Mouse (Mus musculus): ENCODE data around the gene Nhlh1. TPM values are rescaled to one million over a fixed set of nuclear protein-coding genes. Genes with fewer than 3 reads are reported as not detected.

The Nhlh1 gene
- polyA plus RNA-seq, 1 experiment from 2014 or later, result not detected

- Histone ChIP-seq H3K27ac (ENCODE audit: low read length) (no peak overlapping the region), H3K9ac (replicated peaks; ENCODE audit: low read length) (no peak overlapping the region), H3K27me3 (ENCODE audit: insufficient read depth, low read length) (no peaks in the 10 kb centered on the region), H3K36me3 (ENCODE audit: insufficient read depth, low read length) (no peaks in the 10 kb centered on the region), H3K4me2 (replicated peaks; ENCODE audit: low read depth, low read length) (no peak overlapping the region), H3K9me3 (ENCODE audit: low read length) (no peaks in the 10 kb centered on the region), H3K4me3 (ENCODE audit: low read length) (no peak overlapping the region), H3K4me1 (ENCODE audit: insufficient read depth, low read length) (peaks cover 58% of the 10 kb centered on the region)
- 82% methylated on average over 9 of the region's 9 CpGs for WGBS
- ATAC-seq (ENCODE audit: low FRiP score, low TSS enrichment), result no peak
Observed at GRCm38 (mm10) chr1:172018336-172019311, 38.7 kb downstream of the Nhlh1 start.

- Histone ChIP-seq H3K4me2 (replicated peaks; ENCODE audit: low read depth, low read length) (no peak overlapping the region), H3K4me3 (ENCODE audit: low read length) (no peak overlapping the region), H3K27me3 (ENCODE audit: insufficient read depth, low read length) (no peaks in the 10 kb centered on the region), H3K9ac (replicated peaks; ENCODE audit: low read length) (no peak overlapping the region), H3K9me3 (ENCODE audit: low read length) (no peaks in the 10 kb centered on the region), H3K27ac (ENCODE audit: low read length) (0 out of 2 replicates have a peak overlapping the region, but pooled peaks have one; percentile 14), H3K4me1 (ENCODE audit: insufficient read depth, low read length) (peaks cover 57% of the 10 kb centered on the region), H3K36me3 (ENCODE audit: insufficient read depth, low read length) (0 out of 2 replicates have a peak, but pooled peaks cover 6% of the 10 kb centered on the region)
- WGBS, result 83% methylated on average over 6 of the region's 6 CpGs
- no peak for ATAC-seq (ENCODE audit: low FRiP score, low TSS enrichment)
Observed at GRCm38 (mm10) chr1:172017517-172018070, 39.8 kb downstream of the Nhlh1 start.

GRCm38 (mm10) chr1:172016660-172017516 is 40.5 kb downstream of the Nhlh1 start:
- H3K9ac ChIP-seq (replicated peaks; ENCODE audit: low read length), result peak overlapping the region; percentile 29; the same call in 1 of the 2 replicates
- peak overlapping the region; percentile 10; the same call in 1 of the 2 replicates for H3K4me2 ChIP-seq (replicated peaks; ENCODE audit: low read depth, low read length)
- H3K4me1 ChIP-seq (ENCODE audit: insufficient read depth, low read length), result peaks cover 53% of the 10 kb centered on the region
- H3K4me3 ChIP-seq (ENCODE audit: low read length), result no peak overlapping the region
- WGBS, result 32% methylated on average over 6 of the region's 6 CpGs
- peak overlapping the region; percentile 56 for H3K27ac ChIP-seq (ENCODE audit: low read length)
- H3K27me3 ChIP-seq (ENCODE audit: insufficient read depth, low read length), result no peaks in the 10 kb centered on the region
- 0 out of 2 replicates have a peak, but pooled peaks cover 9% of the 10 kb centered on the region for H3K36me3 ChIP-seq (ENCODE audit: insufficient read depth, low read length)
- H3K9me3 ChIP-seq (ENCODE audit: low read length), result no peaks in the 10 kb centered on the region
- peak; percentile 43 for ATAC-seq (ENCODE audit: low FRiP score, low TSS enrichment)

- no peaks in the 10 kb centered on the region for H3K27me3 ChIP-seq (ENCODE audit: insufficient read depth, low read length)
- H3K4me2 ChIP-seq (replicated peaks; ENCODE audit: low read depth, low read length), result peak overlapping the region; percentile 10; the same call in 1 of the 2 replicates
- H3K9me3 ChIP-seq (ENCODE audit: low read length), result no peaks in the 10 kb centered on the region
- no peak for ATAC-seq (ENCODE audit: low FRiP score, low TSS enrichment)
- H3K4me3 ChIP-seq (ENCODE audit: low read length), result no peak overlapping the region
- peak overlapping the region; percentile 29; the same call in 1 of the 2 replicates for H3K9ac ChIP-seq (replicated peaks; ENCODE audit: low read length)
- H3K36me3 ChIP-seq (ENCODE audit: insufficient read depth, low read length), result peaks cover 14% of the 10 kb centered on the region; the same call in 1 of the 2 replicates
- H3K27ac ChIP-seq (ENCODE audit: low read length), result peak overlapping the region; percentile 56; the same call in 1 of the 2 replicates
- peaks cover 53% of the 10 kb centered on the region for H3K4me1 ChIP-seq (ENCODE audit: insufficient read depth, low read length)
- 52% methylated on average over 8 of the region's 8 CpGs for WGBS
Observed at GRCm38 (mm10) chr1:172016031-172016430, 41.3 kb downstream of the Nhlh1 start.

- H3K36me3 ChIP-seq (ENCODE audit: insufficient read depth, low read length), result peaks cover 20% of the 10 kb centered on the region
- no peak overlapping the region for H3K4me2 ChIP-seq (replicated peaks; ENCODE audit: low read depth, low read length)
- H3K4me1 ChIP-seq (ENCODE audit: insufficient read depth, low read length), result peaks cover 47% of the 10 kb centered on the region
- 58% methylated on average over 9 of the region's 9 CpGs for WGBS
- H3K9ac ChIP-seq (replicated peaks; ENCODE audit: low read length), result no peak overlapping the region
- no peak overlapping the region; the same call in 1 of the 2 replicates for H3K27ac ChIP-seq (ENCODE audit: low read length)
- no peak overlapping the region for H3K4me3 ChIP-seq (ENCODE audit: low read length)
- no peak for ATAC-seq (ENCODE audit: low FRiP score, low TSS enrichment)
- no peaks in the 10 kb centered on the region for H3K9me3 ChIP-seq (ENCODE audit: low read length)
- H3K27me3 ChIP-seq (ENCODE audit: insufficient read depth, low read length), result no peaks in the 10 kb centered on the region
Observed at GRCm38 (mm10) chr1:172015312-172015939, 41.9 kb downstream of the Nhlh1 start.

GRCm38 (mm10) chr1:172014771-172015170 is 42.6 kb downstream of the Nhlh1 start:
- no peak for ATAC-seq (ENCODE audit: low FRiP score, low TSS enrichment)
- Histone ChIP-seq H3K9ac (replicated peaks; ENCODE audit: low read length) (no peak overlapping the region), H3K4me2 (replicated peaks; ENCODE audit: low read depth, low read length) (no peak overlapping the region), H3K27ac (ENCODE audit: low read length) (no peak overlapping the region), H3K36me3 (ENCODE audit: insufficient read depth, low read length) (peaks cover 27% of the 10 kb centered on the region), H3K4me1 (ENCODE audit: insufficient read depth, low read length) (peaks cover 41% of the 10 kb centered on the region), H3K27me3 (ENCODE audit: insufficient read depth, low read length) (no peaks in the 10 kb centered on the region), H3K4me3 (ENCODE audit: low read length) (no peak overlapping the region), H3K9me3 (ENCODE audit: low read length) (no peaks in the 10 kb centered on the region)
- 76% methylated on average over 9 of the region's 9 CpGs for WGBS

GRCm38 (mm10) chr1:172012030-172012429 is 45.3 kb downstream of the Nhlh1 start:
- H3K9ac ChIP-seq (replicated peaks; ENCODE audit: low read length), result no peak overlapping the region
- no peak overlapping the region for H3K4me2 ChIP-seq (replicated peaks; ENCODE audit: low read depth, low read length)
- no peaks in the 10 kb centered on the region for H3K9me3 ChIP-seq (ENCODE audit: low read length)
- 23% methylated on average over 5 of the region's 5 CpGs for WGBS
- no peak overlapping the region for H3K27ac ChIP-seq (ENCODE audit: low read length)
- ATAC-seq (ENCODE audit: low FRiP score, low TSS enrichment), result peak; percentile 59
- H3K4me3 ChIP-seq (ENCODE audit: low read length), result no peak overlapping the region
- peaks cover 50% of the 10 kb centered on the region for H3K36me3 ChIP-seq (ENCODE audit: insufficient read depth, low read length)
- H3K27me3 ChIP-seq (ENCODE audit: insufficient read depth, low read length), result no peaks in the 10 kb centered on the region
- H3K4me1 ChIP-seq (ENCODE audit: insufficient read depth, low read length), result peaks cover 17% of the 10 kb centered on the region

GRCm38 (mm10) chr1:172010042-172010824 is 47.1 kb downstream of the Nhlh1 start:
- no peak for ATAC-seq (ENCODE audit: low FRiP score, low TSS enrichment)
- H3K36me3 ChIP-seq (ENCODE audit: insufficient read depth, low read length), result peaks cover 68% of the 10 kb centered on the region
- 94% methylated on average over 20 of the region's 20 CpGs for WGBS

More at GRCm38 (mm10) chr1:172010042-172010824, 47.1 kb downstream of the Nhlh1 start:
- no peak overlapping the region for H3K4me3 ChIP-seq (ENCODE audit: low read length)
- H3K9ac ChIP-seq (replicated peaks; ENCODE audit: low read length), result no peak overlapping the region
- no peaks in the 10 kb centered on the region for H3K9me3 ChIP-seq (ENCODE audit: low read length)
- no peaks in the 10 kb centered on the region; the same call in 1 of the 2 replicates for H3K4me1 ChIP-seq (ENCODE audit: insufficient read depth, low read length)
- H3K4me2 ChIP-seq (replicated peaks; ENCODE audit: low read depth, low read length), result no peak overlapping the region
- H3K27ac ChIP-seq (ENCODE audit: low read length), result no peak overlapping the region
- H3K27me3 ChIP-seq (ENCODE audit: insufficient read depth, low read length), result no peaks in the 10 kb centered on the region
